Mouse (Mus musculus) frontal cortex, postnatal 10 days (tissue): ENCODE measurements around the gene Enkur.

Experiments
- DNase-seq, 2 experiments: peaks; one replicate each; pipeline ENCODE4 v3.0.0; 2022; ENCODE audit warnings: low spot score in 2 of 2, mixed read lengths in 1 of 2

Gene Enkur

DNA sequence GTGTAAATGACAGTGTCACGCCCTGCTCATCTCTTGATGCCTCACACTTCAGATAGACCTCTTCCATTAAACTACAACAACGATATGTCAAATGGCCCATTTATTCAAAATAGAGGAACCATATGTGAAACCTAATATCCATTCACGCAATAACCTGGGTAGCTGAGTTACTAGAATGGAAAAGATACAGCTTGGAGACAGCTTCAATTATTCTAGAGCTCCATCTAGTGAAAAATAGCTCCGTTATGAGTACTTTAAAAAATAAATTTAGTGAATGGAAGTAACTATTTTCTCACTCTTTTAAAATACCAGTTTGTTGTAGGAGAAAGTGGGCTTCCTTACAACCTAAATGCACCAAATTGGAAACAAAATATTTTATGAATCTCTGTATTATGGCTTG lies 16.6 kb downstream of the Enkur start:
- no peak for DNase-seq

DNA sequence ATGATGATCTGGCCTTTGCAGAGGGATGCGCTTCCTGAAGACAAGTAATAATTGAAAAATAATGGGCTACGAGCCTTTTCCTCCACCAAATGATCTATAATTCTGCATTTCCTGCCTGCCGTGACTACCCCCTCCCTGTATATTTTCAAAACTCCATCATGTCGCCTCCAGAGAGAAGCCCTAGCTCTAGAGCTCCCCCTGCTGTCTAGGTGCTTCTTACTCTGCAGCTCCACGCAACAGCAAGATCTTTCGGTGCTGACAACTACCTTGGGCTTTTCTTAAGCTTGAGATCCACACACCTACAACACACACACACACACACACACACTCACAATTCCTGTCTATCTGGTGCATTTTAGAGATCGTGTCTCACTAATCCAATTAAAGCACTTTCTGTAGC lies 17.6 kb downstream of the Enkur start:
- DNase-seq: peak in 1 of 2 experiments; percentile 31

DNA sequence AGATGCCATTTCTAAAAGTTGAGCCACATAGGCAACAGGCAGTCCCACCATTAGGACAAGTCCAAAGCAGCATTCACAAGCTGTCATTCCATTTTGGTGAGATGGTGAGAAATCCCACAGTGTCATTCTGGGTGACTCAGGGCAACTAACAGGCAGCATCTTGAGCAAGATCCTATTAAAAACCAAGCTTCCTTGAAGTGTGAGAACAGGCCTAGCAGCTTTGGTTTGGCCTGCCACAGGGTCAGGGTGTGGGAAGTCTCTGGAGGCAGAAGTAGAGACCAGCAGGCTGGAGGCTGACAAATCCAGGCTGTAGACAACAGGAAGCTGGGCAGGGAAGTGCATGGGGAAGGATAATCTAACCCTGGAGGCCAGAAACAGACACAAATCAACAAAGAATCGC lies 22.4 kb downstream of the Enkur start:
- DNase-seq: no peak

DNA sequence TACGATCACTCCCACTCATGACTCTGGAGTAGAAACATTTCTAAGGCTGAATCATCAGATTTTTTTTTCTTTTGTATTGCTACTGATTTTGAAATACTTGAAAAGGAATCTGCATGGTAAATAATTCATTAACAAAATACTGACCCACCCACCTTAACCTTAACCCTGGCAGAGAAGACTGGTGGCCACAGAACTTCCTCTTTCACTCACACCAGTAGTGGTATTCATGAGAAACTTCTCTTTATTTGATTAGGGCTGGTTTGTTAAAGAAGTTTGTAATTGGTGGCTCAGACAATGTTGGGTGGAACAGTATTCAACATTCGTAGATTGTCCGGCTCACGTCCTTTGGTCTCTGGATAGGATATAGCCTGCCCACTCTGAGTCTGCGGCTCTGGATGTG lies 26.0 kb downstream of the Enkur start:
- DNase-seq: no peak

DNA sequence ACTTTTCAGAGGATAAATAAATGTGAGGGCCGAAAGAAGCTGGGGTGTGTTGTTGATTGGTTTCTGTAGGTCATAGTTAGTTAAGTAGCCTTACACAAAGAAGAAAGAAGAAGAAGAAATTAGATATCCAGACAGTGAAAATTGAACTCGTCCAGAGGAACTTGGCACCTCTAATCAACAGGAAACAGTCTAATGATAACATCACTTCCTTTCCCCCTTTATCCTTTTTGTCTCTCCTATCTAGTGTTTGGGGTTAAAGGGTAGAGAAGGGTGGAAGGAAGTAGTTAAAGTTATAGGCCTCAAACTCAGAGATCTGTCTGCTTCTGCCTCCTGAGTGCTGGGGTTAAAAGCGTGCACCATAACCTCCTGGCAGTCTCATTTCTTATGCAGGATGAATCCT lies 32.4 kb downstream of the Enkur start:
- no peak for DNase-seq

DNA sequence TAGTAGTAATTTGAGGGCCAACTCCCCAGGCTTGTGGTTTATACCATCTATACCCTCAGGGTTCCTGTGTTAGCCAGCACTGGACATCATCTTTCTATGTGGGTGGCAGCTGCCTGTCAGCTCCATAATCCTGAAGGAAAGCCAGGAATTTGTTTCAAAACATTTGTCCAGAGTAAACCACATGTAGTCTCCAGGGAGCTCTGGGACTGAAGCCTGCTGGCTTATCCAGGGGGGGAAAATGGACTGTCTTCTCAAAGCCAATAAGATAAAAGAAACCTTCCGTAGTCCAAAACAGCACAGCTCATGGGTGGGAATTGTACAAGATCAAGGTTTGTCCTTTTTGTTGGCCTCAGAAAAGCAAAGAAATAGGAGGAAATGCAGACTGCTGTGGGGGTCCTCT lies 37.2 kb downstream of the Enkur start:
- no peak for DNase-seq

DNA sequence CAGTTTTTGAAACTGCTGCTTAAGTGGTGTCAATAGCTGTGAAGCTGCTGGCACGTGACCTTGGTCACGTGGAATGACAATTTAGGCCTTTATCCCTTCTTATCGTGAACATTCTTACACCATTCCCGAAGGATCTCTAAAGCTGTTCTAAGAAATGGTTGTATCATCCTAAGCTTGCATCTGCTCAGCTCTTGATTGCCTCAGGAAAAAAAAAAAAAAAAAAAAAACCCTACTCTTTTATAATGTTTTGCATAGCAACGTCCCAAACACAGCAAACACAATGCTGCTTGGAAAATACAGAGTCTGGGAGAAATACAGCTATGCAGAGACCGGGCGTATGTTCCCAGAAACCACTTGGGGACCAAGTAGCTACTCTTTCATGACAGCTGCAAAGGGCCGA lies 40.9 kb downstream of the Enkur start:
- no peak for DNase-seq

DNA sequence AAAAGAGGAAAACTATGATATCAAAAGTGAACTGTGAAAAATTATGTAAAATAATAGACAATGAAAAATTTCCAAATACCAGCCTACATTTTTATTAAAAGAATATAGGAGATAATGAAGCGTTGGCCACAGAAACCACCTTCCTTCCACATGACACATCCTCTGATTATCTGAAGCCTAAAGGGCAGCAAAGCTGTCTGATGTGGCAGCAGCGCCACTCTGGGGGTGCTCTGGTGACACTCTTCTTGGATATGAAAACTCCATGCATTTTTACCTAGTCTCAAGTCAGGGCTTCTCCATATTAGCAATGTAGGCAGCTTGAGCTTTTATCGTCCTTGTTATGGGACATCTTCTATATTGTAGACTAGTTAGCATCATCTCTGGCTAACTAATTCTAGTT lies 51.7 kb downstream of the Enkur start:
- no peak for DNase-seq

DNA sequence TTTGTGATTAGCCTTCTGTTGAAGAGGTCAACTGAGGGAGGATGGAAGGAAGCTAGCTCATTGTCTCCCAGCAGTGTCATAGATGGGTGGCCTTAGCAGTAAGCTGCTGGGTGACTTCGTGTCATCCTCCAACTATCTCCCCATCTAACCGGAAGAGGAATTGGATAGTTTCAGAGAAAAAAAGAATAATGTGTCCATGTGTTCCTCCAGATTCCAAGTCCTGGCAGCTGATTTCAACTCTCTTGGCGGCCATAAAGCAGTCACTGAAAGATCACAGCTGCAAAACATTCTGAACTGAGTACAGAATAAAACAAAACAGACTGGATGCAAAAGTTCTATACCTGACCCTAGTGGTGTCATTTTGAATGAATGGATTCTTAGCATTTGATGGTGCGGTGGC lies 58.0 kb downstream of the Enkur start:
- DNase-seq: no peak

DNA sequence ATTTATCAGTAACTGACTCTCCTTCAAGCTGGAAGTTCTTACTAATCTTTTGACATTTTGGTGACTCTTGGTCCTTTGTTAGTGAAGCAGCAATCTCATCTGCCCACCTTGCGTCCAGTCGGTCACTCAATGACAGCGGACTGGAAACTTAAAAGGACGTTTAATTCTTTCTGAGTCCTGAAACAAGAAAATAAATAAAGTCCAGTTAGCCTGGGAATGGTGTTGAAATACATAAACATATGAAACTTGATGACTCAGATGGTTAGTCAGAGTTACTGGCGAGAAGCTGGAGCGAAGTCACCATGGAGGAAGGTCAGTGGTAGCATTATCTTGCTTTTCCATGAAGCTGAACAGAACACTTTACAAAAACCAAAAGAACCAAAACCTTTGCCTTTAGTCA lies 58.7 kb downstream of the Enkur start:
- DNase-seq: no peak

DNA sequence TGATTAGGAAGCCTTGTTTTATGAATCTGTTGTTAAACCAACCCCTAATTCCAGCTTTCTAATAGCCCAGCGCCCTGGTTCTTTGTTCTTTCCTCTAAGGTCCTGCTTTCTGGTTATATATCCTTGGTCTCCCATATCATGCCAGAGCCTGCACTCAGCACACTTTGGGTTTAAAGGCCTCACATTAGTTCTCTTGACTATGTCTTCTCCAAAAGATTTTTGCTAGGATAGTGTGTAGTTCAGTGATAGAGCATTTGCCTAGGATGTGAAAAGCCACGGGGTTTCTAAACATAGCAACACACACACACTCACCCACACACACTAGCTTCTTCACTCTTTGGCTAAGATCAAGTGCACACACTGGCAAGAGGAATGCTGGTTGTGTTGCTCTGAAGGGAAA lies 62.5 kb downstream of the Enkur start:
- no peak for DNase-seq

DNA sequence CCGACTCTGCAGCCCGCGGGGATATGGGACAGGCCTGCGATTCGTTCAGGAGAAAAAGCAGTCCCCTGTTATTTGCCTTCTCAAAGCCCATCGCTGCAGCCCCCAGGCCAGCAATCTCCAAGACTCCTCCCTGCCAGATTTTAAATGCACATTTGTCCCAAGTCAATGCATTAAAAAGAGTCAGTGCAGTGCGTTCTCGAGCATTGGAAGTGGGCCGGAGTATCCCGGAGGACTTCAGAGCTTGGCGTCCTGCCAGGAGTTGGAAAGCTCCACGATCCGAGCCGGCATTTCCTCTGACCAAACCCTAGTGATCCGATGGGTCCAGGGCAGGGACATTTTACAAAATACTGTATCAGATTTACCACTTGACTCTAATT lies 63.0 kb downstream of the Enkur start:
- DNase-seq: peak; percentile 10 to 65

DNA sequence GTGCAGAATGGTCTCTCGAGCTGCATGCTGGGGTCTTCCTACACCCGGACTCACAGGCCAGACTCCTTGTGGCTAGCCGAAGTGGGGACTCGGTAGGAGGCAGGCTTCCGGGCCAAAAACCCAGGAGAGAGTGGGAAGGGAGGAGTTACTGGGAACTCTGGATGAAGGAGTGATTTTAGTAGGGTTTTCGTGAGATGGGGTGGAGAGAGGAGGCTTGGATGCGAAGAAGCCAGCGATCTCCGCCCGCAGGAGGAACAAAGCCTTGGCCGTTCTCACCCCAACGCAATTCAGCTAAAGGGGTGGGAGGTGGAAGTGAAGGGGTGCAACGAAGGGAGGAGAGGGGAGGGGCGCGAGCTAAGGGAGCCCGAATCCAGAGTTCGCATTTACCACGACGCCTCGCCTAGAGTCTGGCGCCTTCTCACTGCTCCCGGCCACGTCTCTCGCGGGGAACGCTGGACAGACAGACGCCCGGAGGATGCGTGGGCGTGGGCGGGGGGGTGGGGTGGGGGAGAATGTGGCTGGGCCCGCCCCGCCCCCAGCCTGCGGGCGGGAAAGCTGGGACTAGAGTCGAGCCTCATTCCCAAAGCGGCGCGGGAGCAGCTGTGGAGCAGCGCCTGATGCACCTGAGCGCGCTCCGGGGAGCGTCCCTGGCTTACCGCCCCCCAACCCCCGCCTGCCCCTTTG lies 63.5 kb downstream of the Enkur start:
- peak; percentile 15 to 35 for DNase-seq

DNA sequence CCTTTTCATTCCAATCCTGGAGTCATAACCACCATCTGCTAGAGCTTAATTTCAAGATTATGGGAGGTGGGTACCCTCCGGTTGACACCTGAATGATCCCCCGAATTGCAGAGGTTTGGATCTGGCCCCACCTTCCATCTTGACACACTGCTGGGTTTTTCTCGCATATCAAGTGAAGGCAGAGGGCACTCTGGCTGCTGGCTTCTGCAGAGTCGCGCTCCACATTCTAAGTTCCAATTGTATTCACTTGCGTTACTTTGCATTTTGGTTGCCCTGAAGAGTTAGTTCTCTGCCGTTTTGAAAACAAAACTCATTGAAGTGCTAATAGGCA lies 64.0 kb downstream of the Enkur start:
- DNase-seq: no peak
